Mouse (Mus musculus) adipocyte (in vitro differentiated cells): ENCODE results near the gene Gng10.

ENCODE experiments used
- DNase-seq: peaks from one replicate; pipeline ENCODE4 v3.0.0-alpha.2; 2016; ENCODE audit warnings: low spot score

Gene Gng10

DNA sequence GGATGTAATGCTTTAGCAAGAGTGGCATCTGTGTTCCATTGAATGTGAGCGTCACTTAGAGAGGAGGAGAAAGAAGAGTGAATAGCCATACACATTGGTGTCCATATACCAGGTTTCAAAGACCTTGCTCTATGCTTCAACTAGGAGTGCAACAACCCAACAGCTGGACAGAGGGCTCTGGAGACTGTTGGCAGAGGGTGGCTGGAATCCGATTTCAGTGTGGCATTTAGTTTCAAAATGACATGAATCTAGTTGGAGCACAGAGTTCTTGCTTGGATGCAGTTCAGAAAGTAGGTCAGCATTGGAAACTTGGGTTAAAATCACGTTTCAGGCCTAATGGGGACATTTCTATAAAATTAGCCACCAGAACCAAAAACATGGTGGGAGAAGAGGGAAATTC is 19.7 kb upstream of the Gng10 start:
- DNase-seq = peak; percentile 69

DNA sequence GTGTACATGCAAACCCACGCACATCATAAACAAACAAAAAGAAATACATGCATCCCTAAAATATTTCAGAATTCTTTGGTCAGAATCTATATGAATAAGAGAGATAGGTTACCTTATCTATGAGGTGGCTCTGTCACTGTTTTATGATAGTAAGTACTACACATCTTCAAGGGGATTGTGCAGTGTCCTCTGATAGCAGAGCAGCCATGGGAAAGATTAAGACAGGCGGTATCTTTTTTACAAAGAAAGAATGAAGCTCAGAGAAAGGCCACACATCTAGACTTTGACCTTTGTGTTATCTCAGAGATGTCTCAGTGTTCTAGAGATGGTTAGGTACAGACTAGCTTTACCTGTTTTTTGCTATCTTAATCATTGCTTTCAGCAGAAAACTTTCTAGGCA is 18.0 kb upstream of the Gng10 start:
- no peak for DNase-seq

DNA sequence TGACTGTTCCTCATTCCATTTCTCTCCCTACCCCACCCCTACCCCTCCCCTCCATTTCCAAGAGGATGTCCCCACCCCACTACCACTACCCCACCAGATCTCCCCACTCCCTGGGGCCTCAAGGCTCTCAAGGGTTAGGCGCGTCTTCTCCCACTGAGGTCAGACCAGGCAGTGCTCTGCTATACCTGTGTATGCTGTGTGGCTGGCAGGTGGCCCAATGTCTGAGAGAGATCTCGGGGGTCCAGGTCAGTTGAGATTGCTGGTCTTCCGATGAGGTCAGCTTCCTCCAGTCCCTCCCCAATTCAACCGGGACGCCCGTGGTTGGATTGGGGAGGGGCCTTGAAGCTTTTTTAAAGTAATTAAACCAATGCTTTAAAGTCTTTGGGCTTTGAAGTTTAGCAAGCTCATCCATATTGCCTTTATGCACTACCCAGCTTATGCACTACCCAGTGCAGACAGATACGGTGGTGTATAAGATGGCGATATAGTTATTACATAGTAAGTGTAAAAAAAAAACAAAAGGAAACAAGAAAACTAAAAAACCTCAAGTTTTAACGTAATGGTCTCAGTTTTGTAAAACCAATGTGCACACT is 467 bp upstream of the Gng10 start:
- no peak for DNase-seq

DNA sequence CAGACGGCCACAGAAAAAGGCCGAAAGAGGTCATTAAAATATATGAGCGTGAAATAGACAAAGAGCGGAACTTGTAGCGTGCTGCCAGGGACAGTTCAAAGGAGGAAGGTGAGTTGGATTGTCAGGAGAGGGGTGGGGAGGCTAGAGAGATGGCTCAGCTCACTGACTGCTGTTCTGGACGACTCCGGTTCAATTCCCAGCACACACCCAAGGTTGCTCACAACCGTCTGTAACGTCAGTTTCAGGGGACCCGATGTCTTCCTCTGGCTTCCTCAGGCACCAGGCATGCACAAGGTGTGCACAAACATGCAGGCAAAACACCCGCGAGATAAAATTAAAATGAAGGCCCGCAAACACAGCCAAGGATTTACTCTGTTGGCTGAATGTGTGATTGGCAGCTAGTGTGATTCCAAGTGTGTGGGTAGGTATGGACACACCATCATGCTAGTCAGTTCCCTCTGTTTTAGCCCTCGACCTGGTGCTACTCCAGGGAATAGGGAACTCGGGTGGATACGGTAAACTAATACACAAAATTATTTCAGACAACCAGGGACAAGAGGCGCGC is 980 bp downstream of the Gng10 start:
- DNase-seq = no peak

DNA sequence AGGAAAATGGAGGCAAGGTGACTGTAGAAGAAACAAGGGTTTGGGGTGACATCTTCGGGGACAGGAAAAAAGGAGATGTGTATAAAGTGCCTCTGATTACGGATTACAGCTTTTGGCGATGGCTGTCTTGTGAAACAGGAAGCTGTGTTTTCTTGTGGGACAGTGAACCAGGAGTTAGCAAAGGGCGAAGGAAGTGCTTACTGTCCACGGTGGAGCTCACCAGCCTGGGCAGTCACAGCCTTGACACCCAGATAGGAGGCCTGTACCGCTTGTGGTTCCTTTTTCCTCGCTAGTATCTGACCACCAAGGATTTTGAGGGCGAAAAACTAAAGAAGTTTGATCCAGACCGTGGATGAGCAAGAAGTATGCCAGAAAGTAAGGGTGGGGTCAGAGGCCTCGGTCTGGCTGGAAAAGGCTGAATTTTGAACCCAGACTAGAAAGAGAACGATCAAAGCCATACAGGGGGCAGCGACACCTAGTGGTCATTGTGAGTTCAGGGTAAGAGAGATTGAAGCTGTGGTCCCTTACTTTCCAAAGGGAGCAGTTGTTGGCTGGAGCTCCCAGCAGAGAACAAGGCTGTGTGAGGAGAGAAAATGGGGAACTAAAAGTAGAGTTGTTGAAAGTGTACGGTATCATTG is 1.7 kb downstream of the Gng10 start:
- peak; percentile 84 for DNase-seq

DNA sequence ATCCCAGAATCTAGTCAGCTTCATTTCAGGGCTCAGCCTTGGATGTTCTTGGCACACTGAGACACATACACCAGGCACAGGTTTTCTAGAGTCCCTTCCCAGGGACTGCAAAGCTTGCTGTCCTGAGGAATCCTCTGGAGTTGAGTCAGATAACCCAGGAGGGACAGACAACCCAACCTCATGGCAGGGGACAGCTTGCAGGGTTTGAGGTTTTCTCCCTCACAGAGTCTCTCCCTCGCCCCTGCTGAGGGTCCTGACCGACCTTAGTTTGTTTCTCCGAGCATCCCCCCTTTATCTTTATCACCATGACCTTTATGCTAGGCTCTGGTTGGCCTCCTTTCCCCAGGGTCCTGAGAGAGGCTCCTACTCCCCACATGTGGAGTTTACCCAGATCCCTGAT is 2.6 kb downstream of the Gng10 start:
- no peak for DNase-seq

DNA sequence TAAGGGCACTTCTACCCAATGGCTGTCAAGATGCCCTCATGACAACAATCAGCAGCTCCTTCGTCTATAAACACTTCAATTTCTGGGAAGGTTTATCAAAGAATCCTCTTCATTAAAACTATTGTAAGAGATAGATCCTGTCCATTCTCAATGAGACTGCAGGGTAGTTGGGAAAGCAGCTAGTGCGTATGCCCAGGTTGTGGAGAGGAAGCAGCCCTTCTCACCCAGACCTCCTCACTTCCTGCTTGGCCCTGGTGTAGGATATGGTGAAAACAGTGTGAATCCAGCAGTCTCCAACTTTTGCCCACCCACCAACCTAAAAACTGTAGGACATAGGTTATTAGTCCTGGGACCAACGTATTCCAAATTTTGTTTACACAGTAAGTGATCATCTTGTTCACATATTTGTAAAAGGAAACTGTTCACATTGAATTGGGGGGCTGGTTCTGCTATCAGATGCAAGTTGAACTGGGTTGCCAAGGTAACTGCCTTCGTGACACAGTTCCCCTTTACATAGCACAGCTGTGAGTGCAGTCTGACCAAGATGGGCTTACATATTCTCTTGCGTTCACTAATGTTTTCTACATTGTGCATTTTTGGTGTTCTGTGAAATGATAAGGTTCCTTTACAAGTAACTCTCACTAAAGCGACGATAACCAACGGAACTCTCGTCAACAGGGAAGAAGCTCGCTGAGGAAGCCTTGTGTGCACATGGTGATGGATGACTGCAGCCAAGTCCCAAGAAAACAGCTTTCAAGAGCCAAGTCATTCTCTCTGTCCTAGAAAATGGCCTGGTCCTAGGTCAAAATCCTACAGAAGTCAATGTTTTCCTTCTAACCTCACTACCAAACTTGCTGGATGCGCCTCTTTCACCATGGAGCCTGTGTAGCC is 5.8 kb downstream of the Gng10 start:
- no peak for DNase-seq

DNA sequence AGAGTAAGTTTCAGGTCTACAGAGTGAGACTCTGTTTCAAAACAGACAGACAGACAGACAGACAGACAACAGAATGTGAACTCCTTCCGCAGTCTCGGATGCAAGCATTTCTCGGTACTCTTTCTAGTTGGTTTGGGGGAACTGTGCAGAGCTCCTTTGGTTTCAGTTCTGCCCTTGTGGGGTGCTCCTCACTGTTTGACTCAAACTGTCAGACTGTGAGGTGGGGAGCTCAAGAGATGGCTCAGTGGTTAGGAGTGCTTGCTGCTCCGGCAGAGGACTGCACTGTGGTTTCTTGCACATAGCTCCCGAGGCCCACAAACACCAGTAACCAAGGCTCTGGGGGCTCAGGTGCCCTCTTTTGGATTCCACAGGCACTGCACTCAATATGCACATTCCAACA is 8.2 kb downstream of the Gng10 start:
- no peak for DNase-seq

DNA sequence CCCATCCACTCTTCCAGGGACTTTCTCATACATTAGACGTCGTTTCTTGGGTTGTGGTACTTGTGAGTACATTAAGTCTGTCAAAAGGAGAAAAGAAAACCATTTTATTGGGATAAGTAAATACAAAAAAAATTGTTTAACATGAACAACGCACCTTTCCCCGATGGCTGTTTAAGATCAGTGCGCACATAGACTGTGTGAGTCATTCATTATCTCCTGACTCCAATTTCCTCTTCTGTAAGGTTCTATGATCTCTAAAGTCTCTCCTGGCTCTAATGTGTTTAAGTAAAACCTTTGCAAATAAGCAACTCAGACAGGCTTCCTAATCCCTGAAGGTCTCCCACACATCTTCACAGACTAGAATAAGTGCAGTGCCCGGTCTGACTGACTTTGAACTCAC is 9.0 kb downstream of the Gng10 start:
- no peak for DNase-seq

DNA sequence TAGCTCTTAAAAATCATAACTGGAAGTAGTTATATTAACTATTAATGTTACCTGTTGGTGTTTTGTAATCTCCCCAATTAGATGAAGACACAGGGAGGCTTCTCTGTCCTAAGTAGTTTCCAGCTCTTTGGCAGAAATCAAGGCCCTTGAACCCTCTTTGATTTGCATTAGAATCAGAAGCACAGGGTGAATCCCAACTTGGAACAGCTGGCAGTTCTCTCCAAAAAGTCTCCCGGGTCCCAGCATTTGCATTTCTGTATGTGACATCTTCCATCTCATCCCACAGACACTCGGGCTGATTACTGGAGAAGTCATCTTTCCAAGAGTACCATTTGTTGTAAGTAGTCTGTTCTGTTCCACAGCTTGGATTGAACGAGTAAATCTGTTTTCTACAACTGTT is 12.3 kb downstream of the Gng10 start:
- DNase-seq = no peak

DNA sequence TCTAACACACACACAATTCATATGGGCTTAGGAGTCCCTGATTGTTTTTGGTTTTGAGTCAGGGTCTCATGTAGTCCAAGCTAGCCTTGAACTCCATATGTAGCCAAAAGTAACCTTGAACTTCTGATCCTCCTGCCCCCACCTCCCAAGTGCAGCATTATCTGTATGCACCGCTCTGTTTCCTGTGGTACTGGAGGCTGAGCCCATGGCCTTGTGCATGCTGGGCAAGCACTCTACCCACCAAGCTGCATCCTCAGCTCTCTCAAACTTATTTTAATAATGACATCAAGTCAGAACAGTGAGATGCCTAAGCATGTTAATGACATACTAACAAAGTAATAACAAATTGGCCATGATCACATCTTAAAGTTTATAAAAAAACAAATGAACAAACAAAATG is 16.2 kb downstream of the Gng10 start:
- no peak for DNase-seq

DNA sequence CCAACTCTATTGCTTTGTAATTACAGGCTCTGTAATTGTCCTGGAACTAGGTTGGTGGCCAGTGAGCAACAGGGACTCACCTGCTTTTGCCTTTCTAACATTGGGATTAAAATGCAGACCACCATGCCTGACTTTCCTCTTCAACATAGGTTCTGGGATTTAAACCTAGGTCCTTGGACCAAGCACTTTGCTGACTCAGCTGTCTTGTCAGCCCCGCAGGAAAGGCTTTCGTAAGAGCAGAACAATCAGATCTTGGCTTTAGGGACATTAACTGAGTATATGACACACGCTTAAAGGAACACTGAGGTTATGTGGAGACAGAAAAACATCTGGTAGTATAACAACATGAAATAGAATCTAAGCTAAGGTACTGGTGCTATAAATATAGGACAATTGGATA is 23.0 kb downstream of the Gng10 start:
- DNase-seq = no peak

DNA sequence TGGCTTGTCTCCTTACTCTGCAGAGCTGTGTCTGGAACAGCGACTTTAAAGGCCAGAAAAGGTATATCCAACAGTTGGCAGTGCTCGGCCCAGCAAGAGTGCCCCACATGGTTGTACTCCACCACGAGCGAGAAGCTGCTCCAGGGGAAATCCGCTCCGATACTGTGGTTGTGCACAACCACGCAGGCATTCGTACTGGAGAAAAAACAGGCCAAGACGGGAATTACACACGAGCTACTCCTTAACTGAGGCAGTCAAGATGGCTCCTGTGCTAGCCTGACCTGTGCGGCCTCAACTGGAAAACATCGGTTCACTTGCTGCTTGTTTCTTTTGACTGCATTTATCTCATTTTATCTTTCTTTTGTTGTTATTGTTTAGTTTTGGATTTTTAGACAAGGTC is 27.6 kb downstream of the Gng10 start:
- DNase-seq = no peak

DNA sequence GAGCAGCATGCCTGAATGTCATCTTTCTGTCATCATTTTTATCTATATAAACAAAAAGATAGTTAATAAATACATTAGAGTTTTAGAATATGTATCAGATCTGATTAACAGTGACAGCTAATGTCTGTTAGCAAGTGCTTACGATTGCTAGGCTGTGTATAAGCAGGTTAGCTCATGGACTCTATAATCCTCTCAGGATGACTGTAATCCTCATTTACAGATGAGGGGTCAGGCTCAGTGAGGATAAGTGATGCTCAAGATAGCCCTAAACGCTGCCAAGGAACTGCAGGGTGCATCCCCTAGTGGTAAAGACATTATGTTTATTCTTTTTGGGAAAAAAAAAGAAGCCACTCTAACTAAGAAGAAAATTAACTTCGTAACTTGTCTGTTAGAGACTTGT is 34.4 kb downstream of the Gng10 start:
- DNase-seq = no peak

DNA sequence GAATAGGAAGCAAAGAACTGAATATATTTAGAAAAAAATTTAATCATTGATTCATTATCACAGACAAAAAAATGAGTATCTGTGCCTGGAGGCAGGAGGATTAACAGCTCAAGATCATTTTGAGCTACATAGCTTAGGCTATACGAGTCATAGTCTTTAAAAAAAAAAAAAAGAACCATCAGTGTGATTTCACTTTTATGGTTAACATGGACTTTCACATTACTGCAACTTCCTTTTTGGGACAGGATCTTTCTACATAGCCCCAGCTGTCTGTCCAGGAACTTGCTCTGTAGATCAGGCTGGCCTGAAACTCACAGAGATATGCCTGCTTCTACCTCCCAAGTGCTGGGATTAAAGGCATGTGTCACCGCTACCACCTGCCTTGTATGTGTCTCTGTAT is 48.5 kb downstream of the Gng10 start:
- no peak for DNase-seq

DNA sequence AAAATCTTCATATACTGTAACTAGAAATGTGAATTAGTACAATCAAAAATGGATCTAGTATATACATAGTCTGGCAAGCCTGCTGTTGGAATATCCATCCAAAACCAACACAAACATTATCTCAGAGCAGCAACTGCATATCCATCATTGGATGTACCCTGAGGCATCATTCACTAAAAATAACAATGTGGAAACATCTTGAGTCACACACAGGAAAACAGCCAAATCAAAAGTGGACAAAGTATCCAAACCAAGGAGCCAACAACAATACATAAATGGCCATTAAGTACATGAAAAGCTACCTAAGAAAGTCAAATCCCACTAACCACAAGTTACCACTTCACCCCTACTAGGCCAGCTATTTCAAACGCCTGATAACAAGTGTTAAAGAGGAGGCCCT is 54.5 kb downstream of the Gng10 start:
- DNase-seq = peak; percentile 51
